Mouse (Mus musculus) megakaryocyte, adult 5-6 weeks (primary cell): Measurements from ENCODE around the gene Otulin. TPM values are rescaled to one million over a fixed set of nuclear protein-coding genes. Genes with fewer than 3 reads are reported as not detected.

ENCODE experiments used
- ATAC-seq: 2 replicates; pipeline ENCODE4 v1.8.0; 2016; ENCODE audit warnings: mild to moderate bottlenecking, inconsistent platforms; ENCODE audit not compliant: poor library complexity, severe bottlenecking
- total RNA-seq, 2 experiments: library from RNA; stranded (forward) in 1 of 2; stranded (reverse) in 1 of 2; fragments of 153-499, 151-499 nt in 1 of 2; fragments of 221-1000, 200-1000 nt in 1 of 2; gene quantifications; 2 replicates each; pipeline versions ENCODE4 v1.2.3 to v1.2.4; 2015 to 2017

Gene Otulin
- total RNA-seq, 2 experiments from 2014 or later = 40.1 to 83.8 TPM

DNA sequence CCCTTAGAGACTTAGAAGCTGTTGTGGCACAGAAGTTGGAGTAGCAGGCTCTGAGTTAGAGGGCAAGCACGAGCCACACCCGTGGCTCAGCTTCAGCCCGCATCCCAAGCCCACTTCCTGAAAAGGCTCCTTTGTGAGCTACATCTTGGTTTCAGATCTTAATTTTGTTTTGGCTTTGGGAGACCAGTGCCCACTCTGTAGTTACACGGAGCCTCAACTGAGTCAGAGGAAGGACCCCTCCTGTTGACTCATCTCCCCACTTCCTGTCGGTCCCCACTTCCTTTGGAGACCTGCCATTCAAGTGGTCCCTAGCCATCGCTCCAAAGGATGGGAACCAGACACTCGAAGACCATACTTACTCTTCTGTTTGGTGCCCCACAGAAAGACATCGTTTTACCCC lies 112.5 kb downstream of the Otulin start:
- peak; percentile 74 for ATAC-seq

- no peak for ATAC-seq
These were observed 113.6 kb downstream of the Otulin start for GRCm38 (mm10) chr15:27516927-27517326.

DNA sequence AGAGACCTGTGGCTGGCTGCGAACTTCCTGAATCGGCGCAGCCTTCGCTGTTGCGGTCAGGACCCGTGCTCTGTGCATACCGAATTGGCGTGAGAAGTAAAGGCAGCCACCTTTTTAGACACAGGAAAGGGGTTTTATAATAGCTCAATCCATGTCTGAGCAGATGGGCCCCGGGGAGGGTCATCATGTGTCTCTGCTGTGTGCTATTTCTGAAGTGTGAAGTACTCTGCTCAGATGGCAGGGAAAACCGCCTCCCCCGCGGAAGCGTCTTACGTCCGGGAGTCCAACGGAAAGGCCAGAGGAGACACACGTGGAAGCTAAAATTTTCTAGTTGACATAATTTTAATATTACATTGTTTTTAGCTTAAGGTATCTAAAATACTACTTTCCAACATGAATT lies 121.5 kb downstream of the Otulin start:
- ATAC-seq = no peak

DNA sequence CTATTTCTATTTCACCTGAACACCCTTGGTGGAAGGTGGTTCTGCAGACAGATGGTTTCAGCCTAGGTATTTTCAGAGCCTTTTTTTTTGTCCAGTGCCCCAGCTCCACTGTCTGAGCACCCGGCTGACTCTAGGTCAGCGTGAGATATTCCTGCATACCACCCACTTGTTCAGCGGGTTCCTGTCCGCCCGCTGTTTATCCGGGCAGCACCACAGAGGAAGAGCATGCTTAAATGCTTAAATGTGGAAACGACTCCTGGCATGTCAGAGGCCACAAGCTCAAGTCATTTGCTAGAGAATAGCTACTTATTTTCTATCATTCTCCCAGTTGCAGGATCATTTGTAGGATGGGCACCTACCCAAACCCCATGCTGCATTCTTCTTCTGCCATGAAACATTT lies 122.3 kb downstream of the Otulin start:
- no peak for ATAC-seq

- ATAC-seq = no peak
These were observed 123.4 kb downstream of the Otulin start for GRCm38 (mm10) chr15:27506893-27507596.

GRCm38 (mm10) chr15:27506127-27506886 lies 124.2 kb downstream of the Otulin start:
- ATAC-seq = no peak

- ATAC-seq = no peak
These were observed 126.4 kb downstream of the Otulin start for GRCm38 (mm10) chr15:27503801-27504730.

DNA sequence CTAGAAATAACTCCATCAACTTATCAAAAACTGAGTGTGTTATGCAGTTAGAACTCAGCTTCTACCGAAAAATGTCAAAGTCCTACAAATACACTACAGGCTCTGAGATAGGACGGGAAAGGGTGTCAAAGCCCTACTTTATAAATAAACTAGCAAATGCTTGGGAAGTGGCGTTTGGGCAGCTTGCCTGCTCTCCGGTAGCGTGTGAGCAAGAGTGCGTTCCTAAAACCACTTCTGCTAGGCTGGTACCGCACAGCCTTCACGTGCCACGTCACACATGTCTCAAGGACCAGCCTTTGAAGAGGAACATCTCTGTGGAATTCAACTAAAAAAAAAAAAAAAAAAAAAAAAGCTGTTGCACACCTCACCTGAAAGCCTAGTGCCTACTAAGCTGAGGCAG lies 127.3 kb downstream of the Otulin start:
- ATAC-seq = no peak

- no peak for ATAC-seq
These were observed 128.2 kb downstream of the Otulin start for GRCm38 (mm10) chr15:27502338-27502737.

DNA sequence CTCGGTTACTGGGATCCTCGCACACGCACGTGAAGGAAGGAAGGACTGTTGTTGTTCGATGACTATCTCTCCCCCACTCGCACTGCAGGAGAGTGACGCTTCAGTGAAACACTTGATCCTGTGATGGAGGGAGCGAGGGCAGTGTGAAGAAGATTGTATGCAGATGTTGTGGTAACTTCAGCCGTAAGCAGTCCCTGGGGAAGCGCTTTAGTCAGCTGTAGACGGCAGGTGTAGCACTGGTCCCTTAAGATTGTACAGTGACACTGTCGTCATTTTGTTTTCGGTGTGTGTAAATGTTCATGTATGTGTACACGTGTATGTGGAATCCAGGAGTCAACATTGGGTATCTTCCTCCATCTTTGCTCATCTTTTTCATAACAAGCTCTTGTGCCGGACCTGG lies 130.1 kb downstream of the Otulin start:
- no peak for ATAC-seq

- no peak for ATAC-seq
These were observed 132.4 kb downstream of the Otulin start for GRCm38 (mm10) chr15:27498078-27498477.

GRCm38 (mm10) chr15:27497300-27497997 lies 133.0 kb downstream of the Otulin start:
- ATAC-seq = peak; percentile 35; the same call in 1 of the 2 replicates

GRCm38 (mm10) chr15:27496596-27497299 lies 133.7 kb downstream of the Otulin start:
- ATAC-seq = peak; percentile 49

DNA sequence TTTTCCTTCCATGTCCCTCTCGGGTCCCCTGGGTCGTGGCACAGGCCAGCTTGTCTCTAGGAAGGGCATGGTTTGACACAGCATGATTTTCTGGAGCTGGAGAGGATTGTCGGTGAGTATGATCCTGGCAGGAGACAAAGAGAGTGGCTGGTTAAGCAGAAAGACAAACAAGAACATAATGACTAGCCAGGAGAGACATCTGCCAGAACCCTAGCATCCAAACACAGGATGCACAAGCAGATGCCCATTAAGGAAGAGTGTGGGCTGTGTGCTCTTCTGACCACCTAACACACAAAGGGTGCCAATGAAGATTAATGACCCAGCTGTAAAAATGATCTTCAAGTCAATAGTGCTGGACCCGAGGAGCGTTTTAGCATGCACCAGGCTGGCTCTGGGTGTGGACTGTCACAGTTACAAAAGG lies 134.5 kb downstream of the Otulin start:
- no peak for ATAC-seq

- no peak for ATAC-seq
These were observed 137.0 kb downstream of the Otulin start for GRCm38 (mm10) chr15:27493516-27493915.

DNA sequence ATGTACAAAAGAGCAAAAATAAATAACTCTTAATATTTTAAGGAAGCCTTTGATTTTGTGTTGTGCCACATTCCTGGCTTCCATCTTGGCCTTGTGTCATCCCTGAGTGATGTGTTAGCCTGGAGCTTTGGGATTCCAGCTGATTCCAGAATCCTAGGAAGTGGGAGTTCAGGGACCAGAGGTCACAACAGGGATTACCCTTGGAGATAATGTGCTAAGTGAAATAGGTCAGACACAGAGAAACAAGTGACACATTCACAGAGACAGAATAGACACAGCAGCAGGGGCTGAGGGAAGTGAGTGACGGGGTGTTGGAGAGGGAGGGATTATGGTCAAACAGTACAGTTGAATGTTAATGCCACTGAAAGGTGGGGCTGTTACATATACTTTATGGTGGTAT lies 137.8 kb downstream of the Otulin start:
- no peak for ATAC-seq
